Mouse (Mus musculus) layer of hippocampus, postnatal 36 days (tissue): ENCODE results near the gene Trp53tg5. TPM values are rescaled to one million over a fixed set of nuclear protein-coding genes. Genes with fewer than 3 reads are reported as not detected.

Source experiments
- DNase-seq, 2 experiments: peaks; one replicate each; pipeline ENCODE4 v3.0.0; 2022
- total RNA-seq, 2 experiments: library from RNA; stranded (reverse); gene quantifications; 2 replicates each; pipeline ENCODE4 v1.2.3; 2021

Gene Trp53tg5
- total RNA-seq, 2 experiments from 2014 or later: not detected

GRCm38 (mm10) chr2:164432541-164433191 is 40.9 kb downstream of the Trp53tg5 start:
- no peak for DNase-seq

- DNase-seq: no peak
Observed at GRCm38 (mm10) chr2:164431676-164432465, 41.7 kb downstream of the Trp53tg5 start.

- no peak for DNase-seq
Observed at GRCm38 (mm10) chr2:164430697-164431096, 42.8 kb downstream of the Trp53tg5 start.

GRCm38 (mm10) chr2:164429881-164430615 is 43.5 kb downstream of the Trp53tg5 start:
- no peak for DNase-seq

GRCm38 (mm10) chr2:164428451-164428850 is 45.1 kb downstream of the Trp53tg5 start:
- DNase-seq: no peak

GRCm38 (mm10) chr2:164426952-164427351 is 46.6 kb downstream of the Trp53tg5 start:
- no peak for DNase-seq

- DNase-seq: no peak
Observed at GRCm38 (mm10) chr2:164426121-164426520, 47.4 kb downstream of the Trp53tg5 start.

GRCm38 (mm10) chr2:164425401-164425800 is 48.1 kb downstream of the Trp53tg5 start:
- DNase-seq: no peak

- no peak for DNase-seq
Observed at GRCm38 (mm10) chr2:164424406-164424805, 49.1 kb downstream of the Trp53tg5 start.

GRCm38 (mm10) chr2:164423464-164423863 is 50.1 kb downstream of the Trp53tg5 start:
- peak in 1 of 2 experiments; percentile 51 for DNase-seq

GRCm38 (mm10) chr2:164422675-164423393 is 50.7 kb downstream of the Trp53tg5 start:
- no peak for DNase-seq

- DNase-seq: no peak
Observed at GRCm38 (mm10) chr2:164421979-164422378, 51.5 kb downstream of the Trp53tg5 start.

- no peak for DNase-seq
Observed at GRCm38 (mm10) chr2:164421306-164421705, 52.2 kb downstream of the Trp53tg5 start.

Other genes with a start within 250 kb of the Trp53tg5 start
- not detected for gene Svs2, start 235.3 kb downstream of the Trp53tg5 start, total RNA-seq
- not detected for gene Svs3b, start 217.1 kb downstream of the Trp53tg5 start, total RNA-seq
- not detected for gene Svs4, start 195.3 kb downstream of the Trp53tg5 start, total RNA-seq
- gene Svs3a, start 184.5 kb downstream of the Trp53tg5 start, total RNA-seq: not detected
- not detected for gene Svs6, start 157.0 kb downstream of the Trp53tg5 start, total RNA-seq
- not detected for gene Svs5, start 141.0 kb downstream of the Trp53tg5 start, total RNA-seq
- gene Slpi, start 84.6 kb downstream of the Trp53tg5 start, total RNA-seq: 1 to 10 TPM in 1 of 2 experiments, under 1 TPM in 1; 0.85 to 1.4 TPM
- gene Rbpjl, start 70.6 kb downstream of the Trp53tg5 start, total RNA-seq: under 1 TPM; 0.35 to 0.46 TPM
- 10 to 100 TPM; 13.0 to 13.4 TPM for gene Matn4, start 68.6 kb downstream of the Trp53tg5 start, total RNA-seq
- gene Sdc4, start 29.8 kb downstream of the Trp53tg5 start, total RNA-seq: 100 to 1,000 TPM; 102 to 129 TPM
- 10 to 100 TPM; 37.7 to 42.3 TPM for gene Sys1, start 16.8 kb downstream of the Trp53tg5 start, total RNA-seq
- 10 to 100 TPM in 1 of 2 experiments, 1 to 10 TPM in 1; 7.0 to 13.3 TPM for gene Gm20458, start 12.8 kb downstream of the Trp53tg5 start, total RNA-seq
- 100 to 1,000 TPM; 108 to 110 TPM for gene Dbndd2, start 12.4 kb upstream of the Trp53tg5 start, total RNA-seq
- gene Pigt, start 23.8 kb upstream of the Trp53tg5 start, total RNA-seq: 10 to 100 TPM; 76.6 to 84.5 TPM
- gene Wfdc2, start 88.7 kb upstream of the Trp53tg5 start, total RNA-seq: not detected
- gene Spint3, start 99.7 kb upstream of the Trp53tg5 start, total RNA-seq: not detected
- gene Wfdc6a, start 111.7 kb upstream of the Trp53tg5 start, total RNA-seq: not detected
- not detected for gene Eppin, start 119.9 kb upstream of the Trp53tg5 start, total RNA-seq
- gene Wfdc6b, start 139.8 kb upstream of the Trp53tg5 start, total RNA-seq: not detected
- not detected for gene Wfdc8, start 139.9 kb upstream of the Trp53tg5 start, total RNA-seq
- gene Wfdc16, start 165.1 kb upstream of the Trp53tg5 start, total RNA-seq: not detected
- gene Wfdc10, start 182.3 kb upstream of the Trp53tg5 start, total RNA-seq: not detected
- gene Wfdc9, start 182.9 kb upstream of the Trp53tg5 start, total RNA-seq: not detected
- not detected for gene Wfdc11, start 200.4 kb upstream of the Trp53tg5 start, total RNA-seq
- gene Wfdc13, start 211.4 kb upstream of the Trp53tg5 start, total RNA-seq: not detected
- gene Spint4, start 224.8 kb upstream of the Trp53tg5 start, total RNA-seq: not detected
- not detected for gene Spint5, start 241.6 kb upstream of the Trp53tg5 start, total RNA-seq